Mouse (Mus musculus) cerebellum, adult 2 months (tissue): ENCODE data around the gene Dennd5b. TPM values are rescaled to one million over a fixed set of nuclear protein-coding genes. Genes with fewer than 3 reads are reported as not detected.

Experiments
- DNase-seq, 2 experiments: peaks; one replicate each; pipeline ENCODE4 v3.0.0; 2021
- H3K27ac ChIP-seq: fragments of 200-500 bp; 2 replicates; pipeline ENCODE4 v1.5.1; 2012; ENCODE audit warnings: low read length, control low read depth, inconsistent platforms; ENCODE audit not compliant: insufficient read depth
- H3K27me3 ChIP-seq: fragments of 200-500 bp; 2 replicates; pipeline ENCODE4 v1.6.1; 2012; ENCODE audit warnings: inconsistent platforms, mild to moderate bottlenecking, low read length, moderate library complexity; ENCODE audit not compliant: control insufficient read depth, insufficient read depth
- H3K4me1 ChIP-seq: fragments of 200-500 bp; 2 replicates; pipeline ENCODE4 v1.6.1; 2011; ENCODE audit warnings: low read length; ENCODE audit not compliant: control insufficient read depth, insufficient read depth
- H3K4me3 ChIP-seq: fragments of 200-500 bp; replicated peaks from 2 replicates; pipeline ENCODE3; 2011; ENCODE audit warnings: mild to moderate bottlenecking, low read depth, low read length, control low read depth; ENCODE audit not compliant: insufficient read depth
- CTCF ChIP-seq: fragments of 200-500 bp; IDR thresholded peaks from 2 replicates; pipeline ENCODE4 v1.5.1; 2011; ENCODE audit warnings: low read depth, mild to moderate bottlenecking, control low read depth, low read length, moderate library complexity, borderline replicate concordance; ENCODE audit not compliant: insufficient read depth
- POLR2A ChIP-seq: fragments of 200-500 bp; IDR thresholded peaks from 2 replicates; pipeline ENCODE4 v1.6.1; 2011; ENCODE audit warnings: low read length, control low read depth, borderline replicate concordance; ENCODE audit not compliant: insufficient read depth
- WGBS: fragments of 180-500 bp; shearing (Covaris S2); methylation state at CpG from one replicate; pipeline ENCODE4 v1.1.7; 2018; 5-methylcytosine and 5-hydroxymethylcytosine counted together
- polyA plus RNA-seq: library from polyadenylated mRNA; depleted of rRNA; stranded (reverse); fragments of >200 nt; gene quantifications from 2 replicates; pipeline ENCODE4 v1.2.3, GENCODE M21; 2012; rRNA removed

Gene Dennd5b
- polyA plus RNA-seq = 19.5 and 19.9 TPM in 2 replicates

DNA sequence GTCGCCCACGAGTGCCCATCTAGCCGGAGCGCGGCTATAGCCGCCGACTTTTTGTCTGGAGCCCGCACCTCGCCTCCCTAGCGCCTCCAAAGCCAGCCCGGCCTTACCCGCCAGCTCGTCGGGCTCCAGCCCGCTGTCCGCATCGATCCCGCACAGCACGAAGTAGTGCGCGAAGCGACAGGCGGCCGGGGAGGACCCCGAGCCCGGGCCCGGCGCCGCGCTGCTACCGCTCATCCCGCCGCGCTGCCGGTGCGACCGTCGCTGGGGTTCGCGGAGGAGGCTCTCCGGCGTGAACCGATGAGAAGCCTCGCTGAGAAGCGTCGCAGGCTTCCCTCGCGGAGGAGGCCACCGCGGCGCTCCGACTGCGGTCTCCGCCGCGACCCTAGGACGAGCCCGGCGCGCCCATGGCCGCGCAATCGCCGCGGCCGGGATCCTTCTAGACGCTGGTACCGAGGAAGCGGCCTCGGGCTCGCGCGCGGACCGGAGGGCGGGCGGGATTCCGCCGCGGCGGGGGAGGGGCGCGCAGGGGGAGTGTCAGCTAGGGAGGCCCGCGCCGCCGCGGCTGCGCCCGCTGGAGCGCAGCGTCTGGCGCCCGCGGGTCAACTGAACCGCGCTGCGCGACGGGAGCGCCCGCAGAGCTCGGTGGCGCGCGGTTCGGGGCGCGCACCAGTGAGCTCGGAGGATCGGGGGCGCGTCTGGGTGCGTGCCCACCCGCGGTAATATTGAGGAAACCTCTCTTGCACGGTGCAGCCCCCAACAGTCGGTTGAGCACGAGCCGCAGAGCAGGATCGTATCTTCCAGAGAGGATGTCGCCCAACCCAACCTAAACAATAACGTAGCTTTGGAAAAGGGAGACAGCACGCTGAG, at the start of gene Dennd5b:
Gene Dennd5b (minus strand): TSS at position 605 of the 867 bp plus-strand sequence.
- WGBS = under 1% methylated on average over 124 of the region's 124 CpGs
- Histone ChIP-seq H3K4me1 (peaks cover 4% of the 10 kb centered on the region; the same call in 1 of the 2 replicates), H3K27me3 (no peaks in the 10 kb centered on the region), H3K27ac (peak within 1 kb of the TSS; percentile 97), H3K4me3 (peak within 1 kb of the TSS; percentile 81)
- peak; percentile 31; the same call in 1 of the 2 replicates for TF ChIP-seq POLR2A
- TF ChIP-seq CTCF = no peak
- DNase-seq = peak; percentile 86 to 89

DNA sequence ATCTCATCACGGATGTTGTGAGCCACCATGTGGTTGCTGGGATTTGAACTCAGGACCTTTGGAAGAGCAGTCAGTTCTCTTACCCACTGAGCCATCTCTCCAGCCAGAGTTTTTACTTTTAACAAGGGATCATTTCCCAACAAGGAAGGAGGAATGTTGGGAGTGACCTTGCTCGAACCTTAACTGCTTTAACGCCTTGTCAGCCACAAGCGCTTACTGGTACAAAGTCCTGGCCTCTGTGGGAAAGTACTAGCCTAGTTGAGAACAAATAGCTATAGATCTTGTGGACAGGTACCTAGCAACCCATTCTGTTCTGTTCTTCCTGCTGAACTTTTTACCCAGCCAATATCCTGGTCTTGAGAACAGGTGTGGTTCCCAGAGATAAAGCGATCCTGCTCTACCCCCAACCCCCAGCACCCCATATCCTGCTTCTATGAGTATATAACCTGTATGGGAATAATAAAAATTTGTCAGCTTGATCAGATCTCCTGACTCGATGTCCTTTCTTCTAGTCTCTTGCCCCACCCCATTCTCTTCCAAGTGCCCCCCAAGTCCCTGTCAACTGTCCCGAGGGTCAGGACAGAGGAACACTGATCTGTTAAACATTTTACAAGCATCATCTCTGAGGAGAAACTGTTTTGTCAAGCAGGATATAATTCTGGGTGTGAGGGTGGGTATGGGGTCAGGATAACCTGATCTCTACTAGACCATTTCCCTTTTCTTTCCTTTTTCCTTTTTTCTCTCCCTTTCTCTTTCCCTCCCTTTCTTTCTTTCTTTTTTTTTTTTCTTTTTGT, 47.2 kb upstream of the Dennd5b start:
- H3K27ac ChIP-seq = no peak overlapping the region
- H3K27me3 ChIP-seq = no peaks in the 10 kb centered on the region
- 94% methylated on average over 7 of the region's 7 CpGs for WGBS
- no peak overlapping the region for H3K4me3 ChIP-seq
- no peaks in the 10 kb centered on the region for H3K4me1 ChIP-seq
- no peak for DNase-seq
- TF ChIP-seq POLR2A = no peak
- no peak for TF ChIP-seq CTCF

DNA sequence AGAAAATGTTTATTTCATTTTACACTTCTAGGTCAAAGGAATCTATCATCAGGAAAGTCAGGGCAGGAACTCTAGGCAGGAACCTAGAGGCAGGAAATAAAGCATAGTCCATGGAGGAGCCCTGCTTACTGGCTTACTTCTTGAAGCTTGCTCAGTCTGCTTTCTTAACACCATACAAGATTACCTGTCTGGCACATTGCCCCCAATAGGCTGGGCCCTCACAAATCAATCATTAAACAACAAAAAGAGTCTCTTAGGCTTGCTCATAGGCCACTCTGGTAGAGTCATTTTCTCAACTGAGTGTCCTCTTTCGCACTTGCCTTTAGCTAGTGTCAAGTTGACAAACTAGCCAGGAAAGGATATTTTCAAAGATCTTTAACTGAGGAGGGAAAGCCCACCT, 43.7 kb upstream of the Dennd5b start:
- TF ChIP-seq POLR2A (no peak), CTCF (no peak)
- DNase-seq = no peak
- no peaks in the 10 kb centered on the region for H3K4me1 ChIP-seq
- no peak overlapping the region for H3K27ac ChIP-seq
- H3K27me3 ChIP-seq = no peaks in the 10 kb centered on the region
- H3K4me3 ChIP-seq = no peak overlapping the region
- WGBS = 100% methylated on average over 1 of the region's 1 CpGs

- no peak for TF ChIP-seq POLR2A
- no peaks in the 10 kb centered on the region for H3K27me3 ChIP-seq
Observed at GRCm38 (mm10) chr6:149141393-149142173, 40.1 kb upstream of the Dennd5b start.

GRCm38 (mm10) chr6:149139471-149139870, 38.0 kb upstream of the Dennd5b start, which contains the start of gene Etfbkmt:
TSS of gene Etfbkmt (plus strand) at chr6:149139849.
- no peak for DNase-seq

More at GRCm38 (mm10) chr6:149141393-149142173, 40.1 kb upstream of the Dennd5b start:
- 4% methylated on average over 36 of the region's 36 CpGs for WGBS
- Histone ChIP-seq H3K4me3 (peak overlapping the region; percentile 65), H3K4me1 (no peaks in the 10 kb centered on the region), H3K27ac (no peak overlapping the region)
- DNase-seq = peak; percentile 69 to 74

DNA sequence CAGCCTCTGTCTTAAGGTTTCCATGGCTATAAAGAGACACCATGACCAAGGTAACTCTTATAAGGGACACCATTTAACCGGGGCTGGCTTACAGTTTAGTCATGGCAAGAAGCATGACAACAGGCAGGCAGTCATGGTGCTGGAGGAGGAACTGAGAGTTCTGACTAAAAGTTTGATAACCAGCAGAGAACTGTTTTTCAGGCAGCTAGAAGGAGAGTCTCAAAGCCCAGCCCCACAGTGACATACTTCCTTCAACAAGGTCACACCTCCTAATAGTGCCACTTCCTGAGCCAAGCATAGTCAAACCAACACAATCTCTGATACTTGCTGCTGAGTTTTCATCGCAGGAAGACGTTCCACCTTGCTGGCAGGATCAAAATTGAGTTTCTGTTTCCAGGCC, 37.5 kb upstream of the Dennd5b start:
- Histone ChIP-seq H3K27me3 (no peaks in the 10 kb centered on the region), H3K4me3 (no peak overlapping the region), H3K4me1 (no peaks in the 10 kb centered on the region), H3K27ac (no peak overlapping the region)
- TF ChIP-seq CTCF (no peak), POLR2A (no peak)
- WGBS = 87% methylated on average over 3 of the region's 3 CpGs
- DNase-seq = no peak

More at GRCm38 (mm10) chr6:149139471-149139870, 38.0 kb upstream of the Dennd5b start, which contains the start of gene Etfbkmt:
- TF ChIP-seq CTCF = no peak
- TF ChIP-seq POLR2A = no peak
- Histone ChIP-seq H3K4me3 (no peak within 1 kb of the TSS), H3K27me3 (no peaks in the 10 kb centered on the region), H3K27ac (no peak within 1 kb of the TSS), H3K4me1 (no peaks in the 10 kb centered on the region)
- WGBS = 71% methylated on average over 1 of the region's 1 CpGs

DNA sequence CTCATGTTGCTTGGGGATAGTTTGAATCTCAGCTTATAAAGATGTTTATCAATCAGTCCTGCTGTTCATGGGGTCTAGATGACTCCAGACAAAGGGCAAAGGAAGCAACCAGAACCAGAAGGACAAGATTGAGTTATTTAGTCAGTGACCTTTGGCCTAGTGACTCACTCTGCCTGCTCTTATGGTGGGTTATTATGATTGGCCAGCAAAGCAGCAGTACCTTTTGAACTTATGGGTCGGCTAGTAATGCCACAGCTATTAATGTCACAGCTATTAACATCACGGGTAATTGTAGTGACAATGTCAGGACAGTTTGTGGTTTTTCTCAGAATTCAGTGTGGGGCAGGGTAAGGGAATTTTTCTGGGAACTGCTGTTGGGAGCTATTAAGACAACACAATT, 36.5 kb upstream of the Dennd5b start:
- Histone ChIP-seq H3K27ac (no peak overlapping the region), H3K4me1 (no peaks in the 10 kb centered on the region), H3K27me3 (no peaks in the 10 kb centered on the region), H3K4me3 (no peak overlapping the region)
- no peak for DNase-seq
- WGBS = 80% methylated on average over 2 of the region's 2 CpGs
- TF ChIP-seq CTCF = no peak
- TF ChIP-seq POLR2A = no peak
